Mouse (Mus musculus) neutrophil, adult 65 days (primary cell): ENCODE measurements around the gene 1700080O16Rik. TPM values are rescaled to one million over a fixed set of nuclear protein-coding genes. Genes with fewer than 3 reads are reported as not detected.

Experiments used
- total RNA-seq: library from RNA; stranded (reverse); gene quantifications from 2 replicates; pipeline ENCODE4 v1.2.4, GENCODE M21; 2023

The 1700080O16Rik gene
- not detected in 2 replicates for total RNA-seq

GRCm38 (mm10) chrX:51972672-51973071, at the start of gene 1700080O16Rik:
TSS of gene 1700080O16Rik (minus strand) at chrX:51972772.

Other genes with a start within 250 kb of the 1700080O16Rik start
- not detected in 2 replicates for gene Usp26, start 171.5 kb downstream of the 1700080O16Rik start, total RNA-seq
- gene Gpc4, start 192.5 kb upstream of the 1700080O16Rik start, total RNA-seq, result 0.25 and 0.35 TPM in 2 replicates